Mouse (Mus musculus): ENCODE measurements around the gene Stra6. TPM values are rescaled to one million over a fixed set of nuclear protein-coding genes. Genes with fewer than 3 reads are reported as not detected.
A peak's percentile ranks its signal among the peaks of the same experiment; 100 is the strongest.

Gene Stra6
- polyA plus RNA-seq, 1 experiment from 2014 or later: 7.7 TPM

DNA sequence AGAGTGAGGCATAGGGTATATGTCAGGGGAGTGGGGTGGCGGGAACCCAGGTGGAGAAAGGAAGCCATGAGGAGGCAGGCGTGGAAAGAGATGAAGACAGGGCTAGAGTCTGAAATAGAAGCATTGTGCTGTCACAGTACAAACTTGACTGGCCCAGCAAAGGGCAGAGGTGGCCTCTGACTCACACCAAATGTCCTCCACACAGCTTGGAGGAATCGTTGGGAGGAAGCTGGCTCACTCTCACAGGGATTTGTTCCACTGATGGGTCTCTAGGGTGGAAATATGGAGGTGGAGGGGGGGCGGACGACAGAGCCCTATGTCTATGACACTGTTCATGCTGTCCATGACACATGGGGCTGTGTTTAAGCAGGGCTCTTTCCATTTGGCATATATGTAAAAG is 99.6 kb downstream of the Stra6 start:
- Histone ChIP-seq H3K4me1 (peaks cover 9% of the 10 kb centered on the region), H3K36me3 (ENCODE audit: poor library complexity, severe bottlenecking) (no peaks in the 10 kb centered on the region), H3K9me3 (replicated peaks) (no peaks in the 10 kb centered on the region), H3K4me2 (no peak overlapping the region), H3K4me3 (no peak overlapping the region), H3K27ac (no peak overlapping the region), H3K9ac (no peak overlapping the region), H3K27me3 (no peaks in the 10 kb centered on the region)
- WGBS: 85% methylated on average over 5 of the region's 5 CpGs
- no peak for ATAC-seq

DNA sequence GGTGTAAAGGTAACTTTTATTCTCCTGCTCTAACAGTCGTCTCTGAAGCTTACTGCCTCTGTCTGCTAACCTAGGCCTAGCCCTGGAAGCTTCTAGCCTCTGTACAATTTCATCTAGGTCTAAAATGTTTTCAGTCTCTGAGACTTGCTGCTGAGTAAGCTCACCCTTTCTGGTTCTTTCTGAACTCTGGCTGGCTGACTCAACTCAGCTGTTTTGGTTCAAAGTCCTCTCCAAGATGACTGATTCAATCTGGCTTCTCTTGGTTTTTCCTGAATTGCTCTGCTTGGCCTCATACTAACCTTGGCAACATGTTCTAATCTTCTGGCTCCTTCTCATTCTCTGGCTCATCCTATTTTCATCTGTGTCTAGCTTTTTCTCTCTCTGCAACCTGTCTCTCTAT is 102.2 kb downstream of the Stra6 start:
- Histone ChIP-seq H3K36me3 (ENCODE audit: poor library complexity, severe bottlenecking) (no peaks in the 10 kb centered on the region), H3K9ac (no peak overlapping the region), H3K4me3 (no peak overlapping the region), H3K9me3 (replicated peaks) (no peaks in the 10 kb centered on the region), H3K27me3 (no peaks in the 10 kb centered on the region), H3K4me1 (peaks cover 7% of the 10 kb centered on the region), H3K4me2 (no peak overlapping the region), H3K27ac (no peak overlapping the region)
- ATAC-seq: no peak
- 82% methylated on average over 1 of the region's 1 CpGs for WGBS

- H3K27me3 ChIP-seq: no peaks in the 10 kb centered on the region
- WGBS: 68% methylated on average over 3 of the region's 3 CpGs
- no peak overlapping the region for H3K9ac ChIP-seq
- no peak overlapping the region for H3K27ac ChIP-seq
- no peak overlapping the region for H3K4me3 ChIP-seq
- peaks cover 7% of the 10 kb centered on the region for H3K4me1 ChIP-seq
- no peak overlapping the region for H3K4me2 ChIP-seq
- ATAC-seq: no peak
- H3K9me3 ChIP-seq (replicated peaks): no peaks in the 10 kb centered on the region
- H3K36me3 ChIP-seq (ENCODE audit: poor library complexity, severe bottlenecking): no peaks in the 10 kb centered on the region
Observed at GRCm38 (mm10) chr9:58168880-58169279, 105.3 kb downstream of the Stra6 start.

DNA sequence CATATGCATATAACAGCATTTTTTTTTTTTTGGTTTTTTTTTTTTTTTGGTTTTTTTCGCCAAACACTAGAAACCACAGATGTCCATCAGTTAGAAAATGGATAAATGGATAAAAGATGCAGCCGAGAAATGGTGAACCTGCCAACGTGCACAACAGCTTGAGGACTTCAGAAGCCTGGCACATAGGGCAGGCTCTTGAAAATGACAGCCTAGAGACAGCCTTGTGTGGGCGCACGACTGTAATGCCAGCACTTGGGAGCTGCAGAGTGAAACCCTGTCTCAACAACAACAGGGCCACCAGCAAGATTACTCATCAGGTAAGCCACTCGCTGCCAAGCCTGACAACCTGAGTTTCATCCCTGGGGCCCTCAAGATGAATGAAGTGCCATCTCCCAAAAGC is 105.8 kb downstream of the Stra6 start:
- 79% methylated on average over 6 of the region's 6 CpGs for WGBS
- Histone ChIP-seq H3K4me1 (peaks cover 7% of the 10 kb centered on the region), H3K9me3 (replicated peaks) (no peaks in the 10 kb centered on the region), H3K4me2 (no peak overlapping the region), H3K36me3 (ENCODE audit: poor library complexity, severe bottlenecking) (no peaks in the 10 kb centered on the region), H3K27me3 (no peaks in the 10 kb centered on the region), H3K9ac (no peak overlapping the region), H3K27ac (no peak overlapping the region), H3K4me3 (no peak overlapping the region)
- ATAC-seq: no peak

DNA sequence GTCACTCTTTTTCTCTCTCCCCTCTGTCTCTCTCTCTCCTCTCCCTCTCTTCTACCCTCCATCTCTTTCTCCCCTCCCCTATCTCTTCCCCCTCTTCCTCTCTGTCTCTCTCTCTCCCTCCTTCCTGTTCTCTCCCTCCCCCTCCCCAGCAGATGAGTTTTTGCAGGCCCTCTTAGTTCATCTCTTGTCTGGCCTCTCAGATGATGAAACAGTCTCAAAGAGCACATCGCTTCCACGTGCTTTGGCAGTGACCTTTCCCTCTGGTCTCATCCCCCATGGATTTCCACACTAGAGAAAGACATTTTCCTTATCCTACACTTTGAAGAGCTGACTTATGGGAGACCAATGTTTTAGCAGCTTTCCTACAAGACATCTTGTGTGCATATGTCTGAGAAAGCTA is 109.3 kb downstream of the Stra6 start:
- Histone ChIP-seq H3K9me3 (replicated peaks) (no peaks in the 10 kb centered on the region), H3K4me2 (no peak overlapping the region), H3K4me3 (no peak overlapping the region), H3K27ac (no peak overlapping the region), H3K36me3 (ENCODE audit: poor library complexity, severe bottlenecking) (no peaks in the 10 kb centered on the region), H3K4me1 (peaks cover 20% of the 10 kb centered on the region), H3K9ac (no peak overlapping the region), H3K27me3 (no peaks in the 10 kb centered on the region)
- ATAC-seq: no peak
- WGBS: 75% methylated on average over 2 of the region's 2 CpGs

DNA sequence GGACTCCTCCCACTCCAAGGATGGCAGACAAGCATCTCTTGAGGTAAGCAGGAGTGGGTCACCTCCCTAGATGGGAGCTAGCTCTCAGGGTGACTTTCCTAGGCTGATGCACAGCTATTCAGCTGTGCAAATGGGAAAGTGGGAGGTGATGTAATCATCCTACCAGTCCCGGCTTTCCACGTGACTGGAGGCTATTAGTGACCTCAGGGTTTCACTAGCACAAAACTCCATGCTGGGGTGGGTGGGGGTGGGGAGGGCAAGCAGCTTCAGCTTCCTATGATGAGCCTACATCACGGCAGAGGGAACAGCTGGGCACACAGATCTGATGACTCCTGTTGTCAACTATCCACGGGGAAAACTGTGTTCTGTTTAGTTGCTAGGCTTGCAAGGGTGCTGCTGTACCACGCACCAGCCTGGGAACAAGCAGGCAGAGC is 111.2 kb downstream of the Stra6 start:
- Histone ChIP-seq H3K4me3 (no peak overlapping the region), H3K9ac (no peak overlapping the region), H3K9me3 (replicated peaks) (no peaks in the 10 kb centered on the region), H3K4me1 (peaks cover 14% of the 10 kb centered on the region), H3K4me2 (no peak overlapping the region), H3K27ac (peak overlapping the region; percentile 67), H3K27me3 (no peaks in the 10 kb centered on the region), H3K36me3 (ENCODE audit: poor library complexity, severe bottlenecking) (no peaks in the 10 kb centered on the region)
- ATAC-seq: peak; percentile 36; the same call in 1 of the 2 replicates
- WGBS: 20% methylated on average over 5 of the region's 5 CpGs

GRCm38 (mm10) chr9:58175745-58176487 is 112.3 kb downstream of the Stra6 start:
- Histone ChIP-seq H3K4me3 (no peak overlapping the region), H3K4me2 (no peak overlapping the region), H3K4me1 (peaks cover 14% of the 10 kb centered on the region), H3K9ac (no peak overlapping the region), H3K27ac (peak overlapping the region; percentile 67), H3K27me3 (no peaks in the 10 kb centered on the region), H3K9me3 (replicated peaks) (no peaks in the 10 kb centered on the region), H3K36me3 (ENCODE audit: poor library complexity, severe bottlenecking) (no peaks in the 10 kb centered on the region)
- no peak for ATAC-seq
- 51% methylated on average over 5 of the region's 5 CpGs for WGBS

- Histone ChIP-seq H3K9ac (no peak overlapping the region), H3K27ac (peak overlapping the region; percentile 8; the same call in 1 of the 2 replicates), H3K27me3 (no peaks in the 10 kb centered on the region), H3K4me3 (no peak overlapping the region), H3K36me3 (ENCODE audit: poor library complexity, severe bottlenecking) (no peaks in the 10 kb centered on the region), H3K4me2 (no peak overlapping the region), H3K4me1 (peaks cover 14% of the 10 kb centered on the region), H3K9me3 (replicated peaks) (no peaks in the 10 kb centered on the region)
- no peak for ATAC-seq
- 44% methylated on average over 4 of the region's 4 CpGs for WGBS
Observed at GRCm38 (mm10) chr9:58177165-58177564, 113.6 kb downstream of the Stra6 start.

DNA sequence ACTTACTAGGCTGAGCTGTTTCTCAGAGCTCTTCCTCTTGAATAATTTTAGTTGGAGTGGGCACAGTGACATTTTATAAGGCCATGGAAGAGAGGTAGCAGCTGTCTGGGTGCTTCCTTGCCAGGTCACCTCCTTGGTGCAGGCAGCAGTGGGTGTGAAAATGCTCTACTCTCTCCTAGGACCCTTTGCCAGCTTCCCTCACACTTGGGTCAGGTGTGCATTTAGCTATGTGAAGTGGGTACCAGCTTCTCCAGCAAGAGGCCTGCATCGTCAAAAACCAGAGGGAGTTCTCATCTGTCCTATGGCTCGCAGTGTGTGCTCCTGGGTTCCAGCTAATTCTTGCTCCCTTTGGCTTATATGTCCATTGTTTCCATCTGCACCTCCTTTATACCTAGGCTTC is 115.8 kb downstream of the Stra6 start:
- peaks cover 13% of the 10 kb centered on the region for H3K4me1 ChIP-seq
- no peaks in the 10 kb centered on the region for H3K9me3 ChIP-seq (replicated peaks)
- no peaks in the 10 kb centered on the region for H3K27me3 ChIP-seq
- ATAC-seq: no peak
- H3K27ac ChIP-seq: no peak overlapping the region
- no peak overlapping the region for H3K4me2 ChIP-seq
- no peak overlapping the region for H3K4me3 ChIP-seq
- H3K9ac ChIP-seq: no peak overlapping the region
- WGBS: 87% methylated on average over 2 of the region's 2 CpGs
- no peaks in the 10 kb centered on the region for H3K36me3 ChIP-seq (ENCODE audit: poor library complexity, severe bottlenecking)

- H3K4me1 ChIP-seq: no peaks in the 10 kb centered on the region; the same call in 1 of the 2 replicates
- H3K9me3 ChIP-seq (replicated peaks): no peaks in the 10 kb centered on the region
- H3K36me3 ChIP-seq (ENCODE audit: poor library complexity, severe bottlenecking): no peaks in the 10 kb centered on the region
- ATAC-seq: no peak
- no peaks in the 10 kb centered on the region for H3K27me3 ChIP-seq
- no peak overlapping the region for H3K4me3 ChIP-seq
- H3K4me2 ChIP-seq: no peak overlapping the region
- H3K27ac ChIP-seq: peak overlapping the region; percentile 7; the same call in 1 of the 2 replicates
- no peak overlapping the region for H3K9ac ChIP-seq
- WGBS: 61% methylated on average over 6 of the region's 6 CpGs
Observed at GRCm38 (mm10) chr9:58184456-58184855, 120.9 kb downstream of the Stra6 start.

- WGBS: 65% methylated on average over 9 of the region's 9 CpGs
- H3K4me1 ChIP-seq: peaks cover 51% of the 10 kb centered on the region
- H3K36me3 ChIP-seq (ENCODE audit: poor library complexity, severe bottlenecking): peaks cover 20% of the 10 kb centered on the region; the same call in 1 of the 2 replicates
- H3K4me3 ChIP-seq: no peak overlapping the region
- no peaks in the 10 kb centered on the region for H3K9me3 ChIP-seq (replicated peaks)
- H3K9ac ChIP-seq: no peak overlapping the region
- H3K27ac ChIP-seq: peak overlapping the region; percentile 52; the same call in 1 of the 2 replicates
- H3K27me3 ChIP-seq: peaks cover 51% of the 10 kb centered on the region
- H3K4me2 ChIP-seq: peak overlapping the region; percentile 75
- no peak for ATAC-seq
Observed at GRCm38 (mm10) chr9:58194222-58194621, 130.6 kb downstream of the Stra6 start.

GRCm38 (mm10) chr9:58195671-58196070 is 132.1 kb downstream of the Stra6 start:
- peak overlapping the region; percentile 93 for H3K27ac ChIP-seq
- WGBS: 0% methylated on average over 1 of the region's 1 CpGs
- H3K4me2 ChIP-seq: peak overlapping the region; percentile 75
- peaks cover 66% of the 10 kb centered on the region for H3K27me3 ChIP-seq
- peaks cover 20% of the 10 kb centered on the region; the same call in 1 of the 2 replicates for H3K36me3 ChIP-seq (ENCODE audit: poor library complexity, severe bottlenecking)
- peaks cover 60% of the 10 kb centered on the region for H3K4me1 ChIP-seq
- no peaks in the 10 kb centered on the region for H3K9me3 ChIP-seq (replicated peaks)
- peak overlapping the region; percentile 44 for H3K4me3 ChIP-seq
- ATAC-seq: no peak
- H3K9ac ChIP-seq: peak overlapping the region; percentile 75

DNA sequence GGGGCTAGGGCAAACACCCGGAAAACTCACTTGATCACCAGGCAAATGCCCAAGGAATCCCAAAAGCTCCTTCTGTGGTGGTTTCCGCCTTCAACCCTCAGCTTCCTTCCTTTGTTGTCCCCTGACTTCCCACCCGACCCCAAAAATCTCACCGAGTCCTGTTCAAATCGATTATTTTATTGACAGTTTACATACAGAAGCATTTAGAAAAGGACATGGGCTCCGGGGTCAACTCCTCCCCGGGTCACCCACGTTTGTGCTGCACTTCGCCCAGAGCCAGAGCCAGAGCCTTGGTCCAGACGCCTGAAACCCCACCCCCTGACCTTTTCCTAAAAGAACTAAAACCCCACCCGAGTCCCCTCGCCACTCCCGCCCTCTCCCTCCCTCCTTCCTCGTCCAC is 132.6 kb downstream of the Stra6 start:
- H3K9ac ChIP-seq: peak overlapping the region; percentile 75
- peaks cover 20% of the 10 kb centered on the region; the same call in 1 of the 2 replicates for H3K36me3 ChIP-seq (ENCODE audit: poor library complexity, severe bottlenecking)
- H3K27ac ChIP-seq: peak overlapping the region; percentile 93
- peak overlapping the region; percentile 75 for H3K4me2 ChIP-seq
- H3K4me3 ChIP-seq: peak overlapping the region; percentile 44
- H3K4me1 ChIP-seq: peaks cover 65% of the 10 kb centered on the region
- peaks cover 70% of the 10 kb centered on the region for H3K27me3 ChIP-seq
- ATAC-seq: no peak
- no peaks in the 10 kb centered on the region for H3K9me3 ChIP-seq (replicated peaks)
- WGBS: 3% methylated on average over 14 of the region's 14 CpGs
